Mouse (Mus musculus) G1E (cell line): ENCODE measurements around the gene Sox15. TPM values are rescaled to one million over a fixed set of nuclear protein-coding genes. Genes with fewer than 3 reads are reported as not detected.

Source experiments
- ATAC-seq: 2 replicates; pipeline ENCODE4 v1.8.0; 2016; ENCODE audit warnings: mild to moderate bottlenecking; ENCODE audit not compliant: insufficient number of reproducible peaks, poor library complexity, low FRiP score, severe bottlenecking; ENCODE audit errors: extremely low read depth
- DNase-seq: peaks from one replicate; pipeline ENCODE4 v3.0.0; 2012; ENCODE audit warnings: low spot score
- H3K27me3 ChIP-seq: 2 replicates; pipeline ENCODE4 v1.6.1; 2012; ENCODE audit warnings: mild to moderate bottlenecking, low read length, inconsistent platforms; ENCODE audit not compliant: insufficient read depth
- H3K36me3 ChIP-seq: replicated peaks from 2 replicates; pipeline ENCODE3; 2012; ENCODE audit warnings: mild to moderate bottlenecking, inconsistent platforms
- H3K4me1 ChIP-seq: 2 replicates; pipeline ENCODE4 v1.6.1; 2012; ENCODE audit warnings: low read depth, low read length, inconsistent platforms, mixed read lengths; ENCODE audit not compliant: insufficient read depth
- H3K4me3 ChIP-seq: 2 replicates; pipeline ENCODE4 v1.5.1; 2012; ENCODE audit warnings: low read depth, mild to moderate bottlenecking, inconsistent platforms, low read length, moderate library complexity, mixed read lengths
- H3K9me3 ChIP-seq: replicated peaks from 2 replicates; pipeline ENCODE4 v1.6.1; 2012; ENCODE audit warnings: inconsistent platforms
- CTCF ChIP-seq: IDR thresholded peaks from 2 replicates; pipeline ENCODE4 v1.5.1; 2012; ENCODE audit warnings: low read depth, low read length, inconsistent platforms, mixed read lengths
- GATA1 ChIP-seq: IDR thresholded peaks from 2 replicates; pipeline ENCODE4 v1.6.1; 2012; ENCODE audit warnings: borderline replicate concordance, low read length, inconsistent platforms, mixed read lengths
- GATA2 ChIP-seq: IDR thresholded peaks from 2 replicates; pipeline ENCODE4 v1.6.1; 2012; ENCODE audit warnings: low read depth, low read length, inconsistent platforms, borderline replicate concordance
- POLR2AphosphoS5 ChIP-seq: IDR thresholded peaks from 2 replicates; pipeline ENCODE4 v1.6.1; 2012; ENCODE audit warnings: low read depth, low read length, inconsistent platforms; ENCODE audit not compliant: insufficient replicate concordance
- TAL1 ChIP-seq: conservative IDR thresholded peaks from 2 replicates; pipeline ENCODE4 v1.6.1; 2012; ENCODE audit warnings: low read depth, low read length, inconsistent platforms, mixed read lengths
- polyA plus RNA-seq: library from polyadenylated mRNA; stranded (reverse); fragments of >175 nt; gene quantifications from 2 replicates; pipeline ENCODE4 v1.2.3, GENCODE M21; 2012
- total RNA-seq, 2 experiments: library from RNA; stranded (forward) in 1 of 2; stranded (reverse) in 1 of 2; fragments of 200-1000 nt in 1 of 2; fragments of >200 nt in 1 of 2; fragmentation: Nextera tagmentation in 1 of 2; gene quantifications; 2 replicates each; pipeline ENCODE4 v1.2.3; 2014 to 2017

Gene Sox15
- total and polyA plus RNA-seq, 3 experiments = 0.36 TPM; not detected in 2

DNA sequence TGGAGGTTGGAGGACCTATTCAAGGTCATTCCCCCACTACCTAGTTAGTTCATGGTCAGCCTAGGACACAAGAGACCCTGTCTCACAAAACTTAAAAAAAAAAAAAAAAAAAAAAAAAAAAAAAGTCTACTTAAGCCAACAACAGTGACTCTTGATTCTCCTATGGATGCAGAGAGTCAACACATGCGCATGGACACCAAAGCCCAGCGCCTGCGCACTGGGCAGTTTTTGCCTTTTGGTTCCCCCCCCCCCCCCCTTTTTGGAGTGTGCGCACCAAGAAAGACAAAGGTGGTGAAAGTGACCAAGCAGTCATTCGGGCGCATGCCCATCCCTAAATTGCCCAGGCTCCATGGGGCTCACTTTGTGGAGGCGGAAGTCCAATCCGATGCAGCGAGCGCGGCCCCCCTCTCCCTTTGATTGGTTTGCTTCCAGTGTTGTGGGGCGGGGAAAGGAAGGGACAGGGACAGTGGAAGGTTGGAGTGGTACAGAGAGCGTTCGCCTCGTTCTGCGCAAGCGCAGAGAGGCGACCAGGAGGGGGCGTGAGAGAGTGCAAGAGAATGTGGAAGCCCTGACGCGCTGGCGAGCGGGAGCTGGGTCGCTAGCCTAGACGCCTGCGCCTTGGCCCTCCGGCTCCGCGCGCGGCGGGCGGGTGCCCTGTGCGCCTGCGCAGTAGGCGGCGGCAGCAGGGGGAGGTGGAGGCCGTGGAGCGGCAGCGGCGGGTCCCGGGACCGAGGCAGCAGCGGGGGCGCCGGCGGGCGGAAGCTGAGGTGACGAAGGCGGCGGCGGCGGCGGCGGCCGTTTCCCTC lies 22.6 kb upstream of the Sox15 start, which contains the start of gene Fxr2:
TSS of gene Fxr2 (plus strand) at position 707 of the 806 bp plus-strand sequence.
- Histone ChIP-seq H3K9me3 (no peaks in the 10 kb centered on the region), H3K27me3 (no peaks in the 10 kb centered on the region), H3K4me3 (peak within 1 kb of the TSS; percentile 90), H3K4me1 (peaks cover 50% of the 10 kb centered on the region), H3K36me3 (peaks cover 19% of the 10 kb centered on the region)
- peak; percentile 94 for DNase-seq
- peak; percentile 96 for ATAC-seq
- TF ChIP-seq CTCF (0 out of 2 replicates have a peak, but pooled peaks have one; percentile 14), GATA2 (no peak), TAL1 (no peak), GATA1 (no peak)

DNA sequence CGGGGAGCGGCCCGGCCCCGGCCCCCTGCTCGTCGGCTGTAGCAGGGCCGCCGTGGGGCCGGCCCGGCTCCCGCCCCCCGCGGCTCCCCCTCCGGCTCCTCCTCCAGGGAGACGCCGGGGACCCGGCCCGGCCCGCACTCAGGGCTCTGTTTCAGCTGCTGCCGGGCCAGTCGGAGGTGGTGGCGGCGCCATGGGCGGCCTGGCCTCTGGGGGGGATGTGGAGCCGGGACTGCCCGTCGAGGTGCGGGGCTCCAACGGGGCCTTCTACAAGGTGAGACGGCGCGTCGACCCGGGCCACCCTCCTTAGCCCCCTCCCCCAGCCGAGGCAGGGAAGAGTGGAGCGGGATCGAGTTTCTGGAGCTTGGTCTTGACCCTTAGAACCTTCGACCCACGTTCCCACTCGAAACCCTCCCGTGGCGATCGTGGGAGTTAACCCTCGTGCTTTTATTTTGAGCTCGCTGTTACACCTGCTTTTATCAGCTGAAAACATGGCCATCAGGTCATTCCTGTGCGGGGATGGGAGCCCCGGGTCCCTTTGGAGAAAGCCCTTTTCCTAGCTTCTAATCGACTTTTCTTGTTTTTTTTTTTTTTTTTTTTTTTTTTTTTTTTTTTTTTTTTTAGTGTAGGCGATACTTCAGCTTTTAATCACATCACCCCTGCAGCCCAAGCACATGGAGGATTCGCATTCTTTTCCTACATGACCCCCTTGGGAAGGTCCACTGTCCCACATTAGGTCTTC lies 21.8 kb upstream of the Sox15 start:
- DNase-seq = peak; percentile 70
- no peak for ATAC-seq
- TF ChIP-seq GATA1 = no peak
- TF ChIP-seq GATA2 = no peak
- no peak for TF ChIP-seq POLR2AphosphoS5
- TF ChIP-seq CTCF = no peak
- no peak for TF ChIP-seq TAL1
- Histone ChIP-seq H3K36me3 (peaks cover 25% of the 10 kb centered on the region), H3K9me3 (no peaks in the 10 kb centered on the region), H3K27me3 (no peaks in the 10 kb centered on the region), H3K4me1 (peaks cover 49% of the 10 kb centered on the region), H3K4me3 (peak overlapping the region; percentile 90)

DNA sequence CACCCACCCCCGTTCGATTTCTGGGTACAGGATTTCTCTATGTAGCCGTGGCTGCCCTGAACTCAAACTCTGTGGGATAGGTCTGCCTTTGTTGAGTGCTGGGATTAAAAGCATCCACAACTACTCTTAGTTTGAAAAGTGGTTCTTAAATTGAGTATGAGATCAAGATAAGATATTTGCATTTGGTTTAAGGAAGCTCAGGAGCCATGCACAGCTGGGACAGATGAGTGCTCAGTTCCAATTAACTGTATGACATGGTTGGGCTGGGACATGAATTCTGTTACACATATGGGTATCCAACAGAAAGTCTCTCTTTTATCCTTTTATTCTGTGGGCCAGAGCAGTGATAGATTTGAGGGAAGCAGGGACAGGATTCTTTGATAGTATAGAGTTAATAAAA lies 19.6 kb upstream of the Sox15 start:
- no peak for TF ChIP-seq CTCF
- no peak for TF ChIP-seq GATA2
- no peak for TF ChIP-seq TAL1
- no peak for TF ChIP-seq POLR2AphosphoS5
- TF ChIP-seq GATA1 = no peak
- Histone ChIP-seq H3K9me3 (no peaks in the 10 kb centered on the region), H3K4me1 (peaks cover 46% of the 10 kb centered on the region), H3K36me3 (peaks cover 43% of the 10 kb centered on the region), H3K27me3 (no peaks in the 10 kb centered on the region), H3K4me3 (no peak overlapping the region)
- DNase-seq = no peak
- ATAC-seq = no peak

DNA sequence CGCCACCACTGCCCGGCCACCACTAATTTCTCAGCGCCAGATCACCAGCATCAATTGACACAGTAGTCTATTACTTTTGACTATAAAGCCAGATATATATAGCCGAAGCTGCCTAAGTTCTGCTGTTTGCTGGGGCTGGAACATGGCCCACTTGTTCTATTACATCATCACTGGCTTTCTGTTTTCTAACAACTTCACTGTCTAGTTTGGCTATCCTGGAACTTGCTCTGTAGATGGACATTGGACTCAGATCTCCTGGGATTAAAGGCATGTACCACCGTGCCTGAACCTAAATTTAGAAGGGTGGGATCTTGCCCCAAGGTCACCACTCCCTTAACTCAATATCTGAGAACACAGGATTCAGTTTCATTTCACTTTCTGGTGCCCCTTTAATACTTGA lies 9.3 kb upstream of the Sox15 start:
- Histone ChIP-seq H3K4me3 (no peak overlapping the region), H3K4me1 (peaks cover 9% of the 10 kb centered on the region), H3K36me3 (peaks cover 95% of the 10 kb centered on the region), H3K27me3 (no peaks in the 10 kb centered on the region), H3K9me3 (no peaks in the 10 kb centered on the region)
- ATAC-seq (no peak), DNase-seq (no peak)
- no peak for TF ChIP-seq POLR2AphosphoS5
- no peak for TF ChIP-seq TAL1
- TF ChIP-seq CTCF = no peak
- no peak for TF ChIP-seq GATA1
- TF ChIP-seq GATA2 = no peak

DNA sequence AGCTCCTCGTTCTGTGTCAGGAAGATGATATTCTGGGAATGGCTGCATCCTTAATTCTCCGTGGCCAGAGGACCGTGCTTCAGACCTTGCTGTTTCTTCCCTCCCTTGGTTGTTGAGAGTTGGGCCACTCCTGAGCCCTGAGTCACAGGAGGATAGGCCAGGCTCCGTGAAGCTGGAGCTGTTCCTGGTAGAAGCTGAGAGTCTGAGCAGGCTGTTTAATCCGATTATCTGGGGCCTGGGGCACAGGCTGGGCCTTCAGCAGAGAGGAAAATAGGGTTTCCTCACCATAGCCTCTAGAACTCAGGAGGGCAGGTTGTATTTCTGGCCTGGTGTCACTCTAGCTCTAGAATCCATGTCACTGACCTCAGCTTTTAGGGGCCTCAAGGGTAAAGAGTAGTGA lies 1.7 kb upstream of the Sox15 start:
- Histone ChIP-seq H3K36me3 (peaks cover 98% of the 10 kb centered on the region), H3K9me3 (no peaks in the 10 kb centered on the region), H3K27me3 (no peaks in the 10 kb centered on the region), H3K4me3 (no peak overlapping the region), H3K4me1 (peaks cover 56% of the 10 kb centered on the region)
- TF ChIP-seq POLR2AphosphoS5 (no peak), CTCF (no peak), GATA2 (no peak), GATA1 (no peak), TAL1 (no peak)
- ATAC-seq = no peak
- DNase-seq = no peak

DNA sequence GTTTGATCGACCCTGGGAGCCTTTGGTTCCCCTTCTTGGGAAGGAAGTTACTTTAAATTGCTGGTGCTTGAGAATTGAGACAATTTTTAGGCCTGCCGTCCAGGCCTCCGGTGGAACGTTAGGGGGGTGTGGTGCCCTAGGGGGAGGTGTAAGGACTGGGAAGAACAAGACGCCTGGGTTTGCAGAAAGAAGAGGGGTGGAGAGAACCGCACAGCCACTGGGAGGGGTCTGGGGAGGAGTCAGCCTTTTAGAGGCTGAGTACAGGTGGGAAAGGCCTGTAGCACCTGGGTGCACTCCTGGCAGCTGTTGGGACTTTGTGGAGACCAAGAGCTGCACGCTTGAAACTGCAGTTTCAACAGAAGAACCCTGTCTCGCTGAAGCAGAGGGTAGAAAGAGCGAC lies 354 bp upstream of the Sox15 start:
- Histone ChIP-seq H3K36me3 (peaks cover 96% of the 10 kb centered on the region), H3K4me1 (peaks cover 63% of the 10 kb centered on the region), H3K27me3 (no peaks in the 10 kb centered on the region), H3K4me3 (no peak overlapping the region), H3K9me3 (no peaks in the 10 kb centered on the region)
- ATAC-seq (no peak), DNase-seq (no peak)
- TF ChIP-seq TAL1 (no peak), GATA2 (no peak), POLR2AphosphoS5 (no peak), CTCF (no peak), GATA1 (no peak)
